Mouse (Mus musculus): Measurements from ENCODE around the gene Tgfb2.

The Tgfb2 gene

DNA sequence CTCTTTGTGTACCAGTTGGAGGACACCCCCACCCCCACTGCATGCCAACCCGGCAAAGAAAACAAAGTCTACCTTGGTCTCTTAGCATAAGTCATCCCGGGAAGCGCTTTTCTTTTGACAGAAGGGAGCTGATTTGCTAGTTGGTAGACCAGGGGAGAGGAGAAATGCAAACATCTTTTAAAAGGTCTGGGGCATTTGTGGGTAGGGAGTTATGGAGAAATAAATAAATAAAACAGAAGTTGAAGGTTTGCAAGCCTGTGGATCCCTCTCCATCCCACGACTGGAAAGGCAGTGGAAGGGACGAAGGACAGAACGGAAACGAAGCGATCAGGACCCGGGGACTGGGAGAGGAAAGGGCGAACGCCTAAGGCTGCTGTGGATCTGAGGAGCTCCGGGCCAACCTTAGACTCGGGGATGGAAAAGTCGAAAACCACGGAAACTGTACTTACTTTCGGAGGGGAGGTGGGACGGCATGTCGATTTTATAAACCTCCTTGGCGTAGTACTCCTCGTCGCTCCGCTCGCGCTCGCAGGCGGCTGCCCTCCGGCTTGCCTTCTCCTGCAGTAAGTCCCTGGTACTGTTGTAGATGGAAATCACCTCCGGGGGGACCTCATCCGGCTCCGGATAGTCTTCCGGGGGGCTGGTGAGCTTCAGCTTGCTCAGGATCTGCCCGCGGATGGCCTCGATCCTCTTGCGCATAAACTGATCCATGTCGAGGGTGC lies 1.6 kb downstream of the Tgfb2 start:
- in situ Hi-C loops (cut with MboI; ENCODE audit: low pct_unique_long_range_greater_than_20kb in 1 of 2, low sequenced_read_pairs in 2 of 2, unreplicated experiment in 1 of 2), result loop anchor here (10.0 to 25.0 kb wide), 3 partner anchors 239 to 467 kb away; no protein-coding TSS in a partner anchor

GRCm38 (mm10) chr1:186703256-186703979 lies 2.4 kb downstream of the Tgfb2 start:
- in situ Hi-C loops (cut with MboI; ENCODE audit: low pct_unique_long_range_greater_than_20kb in 1 of 2, low sequenced_read_pairs in 2 of 2, unreplicated experiment in 1 of 2), result loop anchor here (10.0 to 25.0 kb wide), 3 partner anchors 239 to 466 kb away; no protein-coding TSS in a partner anchor

GRCm38 (mm10) chr1:186702391-186703255 lies 3.2 kb downstream of the Tgfb2 start:
- in situ Hi-C loops (cut with MboI; ENCODE audit: low pct_unique_long_range_greater_than_20kb in 1 of 2, low sequenced_read_pairs in 2 of 2, unreplicated experiment in 1 of 2), result loop anchor here (10.0 to 25.0 kb wide), 3 partner anchors 238 to 465 kb away; no protein-coding TSS in a partner anchor

GRCm38 (mm10) chr1:186701206-186701905 lies 4.4 kb downstream of the Tgfb2 start:
- in situ Hi-C loops (cut with MboI; ENCODE audit: low pct_unique_long_range_greater_than_20kb in 1 of 2, low sequenced_read_pairs in 2 of 2, unreplicated experiment in 1 of 2), result loop anchor here (10.0 to 25.0 kb wide), 3 partner anchors 237 to 464 kb away; no protein-coding TSS in a partner anchor

DNA sequence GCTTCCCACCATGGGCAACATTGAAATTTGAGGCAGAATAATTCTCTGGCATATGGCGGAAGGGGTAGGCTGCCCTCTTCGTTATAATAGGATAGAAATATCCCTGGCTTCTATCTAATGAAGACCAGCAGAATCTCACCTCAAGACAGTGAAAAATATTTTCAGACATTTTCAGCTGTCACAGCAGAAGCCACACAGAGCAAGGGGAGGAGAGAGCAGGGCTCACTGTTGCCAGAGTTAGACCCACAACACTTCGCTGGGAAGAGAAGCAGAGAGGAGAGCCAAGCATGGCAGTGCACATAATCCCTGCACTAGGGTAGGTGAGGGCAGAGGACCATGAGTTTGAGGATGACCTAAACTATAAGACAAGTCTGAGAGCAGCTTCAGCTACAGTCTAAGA lies 5.3 kb downstream of the Tgfb2 start:
- in situ Hi-C loops (cut with MboI; ENCODE audit: low pct_unique_long_range_greater_than_20kb in 1 of 2, low sequenced_read_pairs in 2 of 2, unreplicated experiment in 1 of 2), result loop anchor here (10.0 to 25.0 kb wide), 3 partner anchors 236 to 463 kb away; no protein-coding TSS in a partner anchor

- in situ Hi-C loops (cut with MboI; ENCODE audit: low pct_unique_long_range_greater_than_20kb in 1 of 2, low sequenced_read_pairs in 2 of 2, unreplicated experiment in 1 of 2), result no loop called here
These were observed 7.0 kb downstream of the Tgfb2 start for GRCm38 (mm10) chr1:186698583-186699338.

- in situ Hi-C loops (cut with MboI; ENCODE audit: low pct_unique_long_range_greater_than_20kb in 1 of 2, low sequenced_read_pairs in 2 of 2, unreplicated experiment in 1 of 2), result no loop called here
These were observed 9.6 kb downstream of the Tgfb2 start for GRCm38 (mm10) chr1:186696231-186696630.

DNA sequence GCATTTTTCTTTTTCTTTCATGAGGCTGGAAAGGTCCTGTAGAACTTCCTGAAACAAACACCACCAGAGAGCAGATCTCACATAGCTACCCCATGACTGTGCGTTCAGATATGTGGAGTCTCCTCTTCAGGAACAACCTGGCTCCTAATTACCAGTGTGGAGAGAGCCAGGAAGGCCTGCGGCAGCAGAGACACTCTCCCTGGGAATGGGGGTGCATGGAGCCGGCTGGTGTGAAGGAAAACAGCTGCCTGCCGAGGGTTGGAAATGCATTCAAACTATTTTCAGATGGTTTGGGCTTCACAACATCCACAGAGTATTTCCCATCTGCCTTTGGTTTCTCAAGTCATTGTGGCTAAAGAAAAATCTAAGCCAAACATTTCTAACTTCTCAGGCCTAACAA lies 10.4 kb downstream of the Tgfb2 start:
- in situ Hi-C loops (cut with MboI; ENCODE audit: low pct_unique_long_range_greater_than_20kb in 1 of 2, low sequenced_read_pairs in 2 of 2, unreplicated experiment in 1 of 2), result no loop called here

GRCm38 (mm10) chr1:186692370-186692769 lies 13.4 kb downstream of the Tgfb2 start:
- in situ Hi-C loops (cut with MboI; ENCODE audit: low pct_unique_long_range_greater_than_20kb in 1 of 2, low sequenced_read_pairs in 2 of 2, unreplicated experiment in 1 of 2), result no loop called here

- in situ Hi-C loops (cut with MboI; ENCODE audit: low pct_unique_long_range_greater_than_20kb in 1 of 2, low sequenced_read_pairs in 2 of 2, unreplicated experiment in 1 of 2), result no loop called here
These were observed 14.1 kb downstream of the Tgfb2 start for GRCm38 (mm10) chr1:186691708-186692107.

DNA sequence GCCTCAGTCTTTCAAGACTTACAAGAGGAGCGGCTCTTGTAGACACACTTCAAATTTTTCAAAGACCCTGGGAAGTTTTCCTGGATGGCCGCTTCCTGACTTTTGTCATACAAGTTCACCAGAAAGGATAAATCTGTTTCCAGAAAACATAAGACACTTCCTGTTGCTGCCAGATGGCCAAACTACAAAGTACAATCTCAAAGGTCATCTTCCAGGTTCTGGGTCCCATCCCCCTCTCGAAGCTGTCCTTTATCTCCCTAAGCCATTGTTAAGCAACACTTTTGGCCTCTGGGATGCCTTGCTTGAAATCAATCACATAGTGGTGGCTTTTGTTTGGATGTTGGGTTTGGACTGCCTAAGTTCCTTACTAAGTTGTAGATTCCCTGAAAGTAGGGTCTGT lies 21.7 kb downstream of the Tgfb2 start:
- in situ Hi-C loops (cut with MboI; ENCODE audit: low pct_unique_long_range_greater_than_20kb in 1 of 2, low sequenced_read_pairs in 2 of 2, unreplicated experiment in 1 of 2), result no loop called here

- in situ Hi-C loops (cut with MboI; ENCODE audit: low pct_unique_long_range_greater_than_20kb in 1 of 2, low sequenced_read_pairs in 2 of 2, unreplicated experiment in 1 of 2), result no loop called here
These were observed 23.2 kb downstream of the Tgfb2 start for GRCm38 (mm10) chr1:186682606-186683005.

DNA sequence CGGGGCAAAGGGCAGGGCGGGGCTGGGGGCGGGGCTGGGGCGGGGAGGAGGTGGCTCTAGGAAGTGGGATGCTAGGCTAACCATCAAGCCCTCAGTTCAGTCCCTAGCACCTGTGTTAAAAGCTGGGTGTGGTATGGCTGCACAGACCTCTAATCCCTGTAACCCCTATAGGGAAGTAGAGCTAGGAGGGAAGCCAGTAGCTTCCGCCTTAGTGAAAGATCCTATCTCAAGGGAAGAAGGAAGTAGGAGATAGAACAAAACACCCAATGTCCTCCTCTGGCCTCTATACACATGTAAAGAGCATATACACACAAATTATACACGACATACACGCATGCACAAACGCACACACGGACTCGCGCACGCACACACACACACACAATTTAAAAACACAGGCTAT lies 28.2 kb downstream of the Tgfb2 start:
- in situ Hi-C loops (cut with MboI; ENCODE audit: low pct_unique_long_range_greater_than_20kb in 1 of 2, low sequenced_read_pairs in 2 of 2, unreplicated experiment in 1 of 2), result no loop called here

DNA sequence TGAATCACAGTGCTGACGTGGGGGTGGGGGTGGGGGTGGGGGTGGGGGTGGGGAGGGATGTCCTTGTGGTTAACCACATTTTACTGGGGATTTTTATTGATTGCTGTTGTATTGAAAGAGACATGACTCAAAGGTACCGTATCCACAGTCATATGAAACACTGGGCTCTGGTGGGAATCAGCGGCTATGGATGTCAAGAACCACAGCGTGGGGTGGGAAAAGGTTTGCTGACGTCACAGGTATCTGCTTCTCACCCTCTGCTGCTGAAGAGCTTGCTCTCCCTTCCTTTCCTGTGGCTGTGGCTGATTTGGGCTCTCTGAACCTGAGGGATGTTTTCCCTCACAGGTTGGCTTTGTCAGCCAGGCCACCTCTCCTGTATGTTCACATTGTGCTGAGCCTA lies 29.6 kb downstream of the Tgfb2 start:
- in situ Hi-C loops (cut with MboI; ENCODE audit: low pct_unique_long_range_greater_than_20kb in 1 of 2, low sequenced_read_pairs in 2 of 2, unreplicated experiment in 1 of 2), result no loop called here

- in situ Hi-C loops (cut with MboI; ENCODE audit: low pct_unique_long_range_greater_than_20kb in 1 of 2, low sequenced_read_pairs in 2 of 2, unreplicated experiment in 1 of 2), result no loop called here
These were observed 30.5 kb downstream of the Tgfb2 start for GRCm38 (mm10) chr1:186675263-186675662.

- in situ Hi-C loops (cut with MboI; ENCODE audit: low pct_unique_long_range_greater_than_20kb in 1 of 2, low sequenced_read_pairs in 2 of 2, unreplicated experiment in 1 of 2), result no loop called here
These were observed 31.2 kb downstream of the Tgfb2 start for GRCm38 (mm10) chr1:186674621-186675020.

- in situ Hi-C loops (cut with MboI; ENCODE audit: low pct_unique_long_range_greater_than_20kb in 1 of 2, low sequenced_read_pairs in 2 of 2, unreplicated experiment in 1 of 2), result no loop called here
These were observed 32.6 kb downstream of the Tgfb2 start for GRCm38 (mm10) chr1:186673166-186673565.

DNA sequence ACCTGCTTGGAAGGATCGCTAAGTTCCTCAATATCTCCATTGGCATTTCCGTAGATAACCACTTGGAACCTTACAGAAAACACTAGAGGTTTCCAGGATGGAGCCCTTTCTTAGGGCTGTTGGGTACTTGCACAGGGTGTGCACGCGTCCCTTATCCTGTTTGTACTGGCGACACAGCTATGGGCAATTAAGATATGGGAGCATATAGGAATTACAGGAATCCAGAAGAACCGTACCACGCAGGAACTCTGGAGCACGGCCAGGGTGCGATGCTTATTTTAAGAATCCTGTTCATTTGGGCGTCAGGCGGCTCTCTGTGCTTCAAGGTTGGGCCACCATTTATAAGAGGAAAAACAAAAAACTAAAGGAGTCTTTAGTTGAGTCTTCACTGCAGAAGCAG lies 42.4 kb downstream of the Tgfb2 start:
- in situ Hi-C loops (cut with MboI; ENCODE audit: low pct_unique_long_range_greater_than_20kb in 1 of 2, low sequenced_read_pairs in 2 of 2, unreplicated experiment in 1 of 2), result no loop called here
